Mouse (Mus musculus): ENCODE data around the gene Grik4. TPM values are rescaled to one million over a fixed set of nuclear protein-coding genes. Genes with fewer than 3 reads are reported as not detected.

Grik4 gene
- polyA plus RNA-seq, 1 experiment, result 0.36 TPM

DNA sequence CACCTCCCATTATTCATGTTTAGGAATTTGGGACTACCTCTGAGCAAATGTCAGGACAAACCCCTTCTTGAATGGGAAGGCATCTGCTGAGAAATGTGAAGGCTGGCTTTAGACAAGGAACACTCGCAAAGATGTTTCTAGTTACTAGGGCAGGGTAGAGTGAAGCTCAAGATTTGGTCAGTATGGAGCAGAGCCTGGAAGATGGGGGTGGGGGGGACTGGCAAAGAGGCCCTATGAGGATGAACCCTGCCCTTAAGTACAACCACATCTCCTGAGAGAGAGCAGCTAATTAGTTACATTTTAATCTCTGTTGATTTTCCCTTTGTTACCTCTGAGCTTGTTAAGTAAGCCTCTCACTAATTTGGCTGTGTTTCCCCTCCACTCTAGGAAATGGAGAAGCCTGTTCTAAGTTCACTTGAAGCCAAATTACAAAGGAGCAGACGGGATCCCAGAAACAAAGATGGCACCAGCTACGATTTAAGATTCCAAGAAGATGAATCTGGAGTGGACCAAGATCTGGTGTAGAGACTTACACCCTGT is 439.3 kb downstream of the Grik4 start:
- Histone ChIP-seq H3K4me3 (ENCODE audit: insufficient read depth, low read depth, low read length) (no peak overlapping the region), H3K4me1 (ENCODE audit: control insufficient read depth, insufficient read depth, insufficient read length, low read length) (no peaks in the 10 kb centered on the region), H3K27ac (replicated peaks; ENCODE audit: low read depth, low read length) (no peak overlapping the region)

- Histone ChIP-seq H3K4me1 (ENCODE audit: control insufficient read depth, insufficient read depth, insufficient read length, low read length) (no peaks in the 10 kb centered on the region), H3K27ac (replicated peaks; ENCODE audit: low read depth, low read length) (no peak overlapping the region), H3K4me3 (ENCODE audit: insufficient read depth, low read depth, low read length) (no peak overlapping the region)
These were observed 439.7 kb downstream of the Grik4 start for GRCm38 (mm10) chr9:42504559-42504958.

DNA sequence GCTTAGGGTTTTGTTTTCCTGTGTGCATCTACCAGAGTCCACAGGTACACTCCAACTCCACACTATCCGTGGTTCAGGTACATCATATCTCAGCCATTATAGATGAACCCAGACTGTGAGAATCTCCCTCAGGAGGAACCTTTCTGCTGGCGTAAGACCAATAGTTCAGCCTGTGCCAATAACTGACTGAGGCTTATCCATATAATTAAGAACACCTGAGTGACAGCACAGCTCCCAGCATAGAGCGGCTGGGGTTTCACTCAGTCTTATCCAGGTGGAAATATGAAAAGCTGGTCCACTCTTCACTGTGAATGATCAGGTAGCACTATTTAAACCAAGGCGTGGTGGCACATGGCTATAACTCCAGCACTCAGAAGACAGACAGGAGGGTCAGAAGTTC is 440.6 kb downstream of the Grik4 start:
- Histone ChIP-seq H3K27ac (replicated peaks; ENCODE audit: low read depth, low read length) (no peak overlapping the region), H3K4me3 (ENCODE audit: insufficient read depth, low read depth, low read length) (no peak overlapping the region), H3K4me1 (ENCODE audit: control insufficient read depth, insufficient read depth, insufficient read length, low read length) (no peaks in the 10 kb centered on the region)

DNA sequence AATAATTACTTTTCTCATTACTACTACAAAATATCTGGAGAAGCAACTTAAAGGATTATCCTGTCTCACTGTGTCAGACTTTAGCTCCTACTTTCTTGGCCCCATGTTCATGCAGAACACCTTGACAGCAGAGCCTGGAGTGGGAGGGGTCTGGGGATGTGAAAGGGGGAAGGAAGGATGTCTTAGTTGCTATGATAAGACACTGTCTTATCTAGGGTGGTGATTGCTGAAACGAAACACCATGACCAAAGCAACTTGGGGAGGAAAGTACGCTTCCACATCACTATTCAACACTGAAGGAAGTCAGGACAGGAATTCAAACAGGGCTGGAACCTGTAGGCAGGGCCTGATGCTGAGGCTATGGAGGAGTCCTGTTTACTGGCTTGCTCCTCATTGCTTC is 448.0 kb downstream of the Grik4 start:
- no peak overlapping the region for H3K4me3 ChIP-seq (ENCODE audit: insufficient read depth, low read depth, low read length)
- H3K27ac ChIP-seq (replicated peaks; ENCODE audit: low read depth, low read length), result no peak overlapping the region
- H3K4me1 ChIP-seq (ENCODE audit: control insufficient read depth, insufficient read depth, insufficient read length, low read length), result no peaks in the 10 kb centered on the region

- Histone ChIP-seq H3K4me3 (ENCODE audit: insufficient read depth, low read depth, low read length) (no peak overlapping the region), H3K4me1 (ENCODE audit: control insufficient read depth, insufficient read depth, insufficient read length, low read length) (no peaks in the 10 kb centered on the region)
These were observed 452.5 kb downstream of the Grik4 start for GRCm38 (mm10) chr9:42491780-42492179.

DNA sequence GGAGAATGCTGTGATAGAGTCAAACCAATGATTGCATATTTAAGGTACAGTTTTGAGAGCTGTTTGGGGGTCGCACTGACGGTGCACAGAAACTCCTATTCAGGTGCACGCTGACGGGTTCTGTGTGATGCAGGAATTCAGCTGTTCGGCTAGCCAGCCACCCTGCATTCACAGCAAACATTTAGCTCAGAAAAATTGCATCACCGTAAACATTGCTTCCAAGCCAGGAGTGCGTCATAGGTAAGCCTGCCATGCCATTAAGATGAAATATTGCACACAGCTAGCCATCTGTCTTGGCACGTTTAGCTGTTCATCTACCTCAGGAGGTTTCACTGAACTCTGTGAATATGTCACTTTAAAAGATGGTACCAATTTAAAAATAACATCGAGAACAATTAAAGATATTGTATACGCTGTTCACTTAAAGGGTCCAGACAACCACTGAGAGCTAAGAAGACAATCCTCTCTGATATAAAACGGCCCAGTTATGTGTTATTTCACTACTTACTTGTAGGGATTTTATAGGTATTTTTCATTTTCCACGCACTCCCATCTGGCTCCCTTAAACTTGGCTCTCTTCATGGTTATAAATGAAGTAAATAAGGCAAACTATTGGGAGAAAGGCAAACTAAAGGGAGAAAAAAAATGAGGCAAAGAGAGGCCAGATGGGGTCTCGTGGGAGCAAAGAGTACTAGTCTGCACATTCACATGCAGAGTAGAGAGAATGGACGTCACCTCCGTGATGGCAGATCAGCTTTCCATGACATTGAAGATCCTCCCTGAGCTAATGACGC is 453.5 kb downstream of the Grik4 start:
- H3K4me3 ChIP-seq (ENCODE audit: insufficient read depth, low read depth, low read length), result no peak overlapping the region
- H3K27ac ChIP-seq (replicated peaks; ENCODE audit: low read depth, low read length), result no peak overlapping the region
- no peaks in the 10 kb centered on the region for H3K4me1 ChIP-seq (ENCODE audit: control insufficient read depth, insufficient read depth, insufficient read length, low read length)

More at GRCm38 (mm10) chr9:42491780-42492179, 452.5 kb downstream of the Grik4 start:
- no peak overlapping the region for H3K27ac ChIP-seq (replicated peaks; ENCODE audit: low read depth, low read length)

DNA sequence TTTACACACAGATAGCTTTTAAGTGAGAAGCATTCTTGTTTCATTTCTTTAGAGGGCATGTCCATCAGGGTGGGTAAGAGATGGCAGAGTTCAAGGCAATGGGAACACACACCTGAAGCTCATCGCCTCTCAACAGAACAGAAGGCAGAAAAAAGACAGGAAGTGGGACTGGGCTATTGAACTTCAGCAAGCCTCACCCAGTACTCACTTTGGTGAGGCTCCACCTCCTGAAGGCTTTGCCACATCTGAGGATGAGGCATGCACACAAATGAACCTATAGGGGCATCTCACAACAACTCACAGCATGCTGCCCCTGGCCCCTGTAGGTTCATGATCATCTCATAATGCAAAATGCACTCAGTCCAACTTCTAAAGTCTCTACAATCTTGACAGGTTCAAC is 456.2 kb downstream of the Grik4 start:
- Histone ChIP-seq H3K27ac (replicated peaks; ENCODE audit: low read depth, low read length) (no peak overlapping the region), H3K4me3 (ENCODE audit: insufficient read depth, low read depth, low read length) (no peak overlapping the region)

GRCm38 (mm10) chr9:42486913-42487312 is 457.4 kb downstream of the Grik4 start:
- Histone ChIP-seq H3K4me1 (ENCODE audit: control insufficient read depth, insufficient read depth, insufficient read length, low read length) (no peaks in the 10 kb centered on the region), H3K4me3 (ENCODE audit: insufficient read depth, low read depth, low read length) (no peak overlapping the region)

More for the DNA sequence above, 456.2 kb downstream of the Grik4 start:
- no peaks in the 10 kb centered on the region for H3K4me1 ChIP-seq (ENCODE audit: control insufficient read depth, insufficient read depth, insufficient read length, low read length)

GRCm38 (mm10) chr9:42484667-42485066 is 459.6 kb downstream of the Grik4 start:
- H3K27ac ChIP-seq (replicated peaks; ENCODE audit: low read depth, low read length), result no peak overlapping the region
- H3K4me3 ChIP-seq (ENCODE audit: insufficient read depth, low read depth, low read length), result no peak overlapping the region

More at GRCm38 (mm10) chr9:42486913-42487312, 457.4 kb downstream of the Grik4 start:
- no peak overlapping the region for H3K27ac ChIP-seq (replicated peaks; ENCODE audit: low read depth, low read length)

DNA sequence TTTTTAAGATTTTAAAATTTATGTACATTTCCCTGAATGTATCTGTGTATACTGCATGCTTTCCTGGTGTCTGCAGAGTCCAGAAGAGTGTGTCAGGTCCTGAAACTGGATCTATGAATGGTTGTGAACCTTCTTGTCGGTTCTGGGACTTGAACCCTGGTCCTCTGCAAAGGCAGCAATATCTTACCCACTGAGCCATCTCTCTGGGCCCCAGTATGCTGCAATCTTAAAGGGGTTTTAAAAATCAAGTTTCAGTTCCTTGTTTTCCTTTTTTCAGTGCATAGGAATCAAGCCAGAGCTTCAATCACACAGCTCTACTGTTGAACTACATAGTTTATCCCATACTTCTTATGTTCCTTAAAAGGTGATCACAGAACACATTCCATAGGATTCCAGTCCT is 461.3 kb downstream of the Grik4 start:
- no peaks in the 10 kb centered on the region for H3K4me1 ChIP-seq (ENCODE audit: control insufficient read depth, insufficient read depth, insufficient read length, low read length)
- no peak overlapping the region for H3K27ac ChIP-seq (replicated peaks; ENCODE audit: low read depth, low read length)
- no peak overlapping the region for H3K4me3 ChIP-seq (ENCODE audit: insufficient read depth, low read depth, low read length)

More at GRCm38 (mm10) chr9:42484667-42485066, 459.6 kb downstream of the Grik4 start:
- H3K4me1 ChIP-seq (ENCODE audit: control insufficient read depth, insufficient read depth, insufficient read length, low read length), result no peaks in the 10 kb centered on the region

DNA sequence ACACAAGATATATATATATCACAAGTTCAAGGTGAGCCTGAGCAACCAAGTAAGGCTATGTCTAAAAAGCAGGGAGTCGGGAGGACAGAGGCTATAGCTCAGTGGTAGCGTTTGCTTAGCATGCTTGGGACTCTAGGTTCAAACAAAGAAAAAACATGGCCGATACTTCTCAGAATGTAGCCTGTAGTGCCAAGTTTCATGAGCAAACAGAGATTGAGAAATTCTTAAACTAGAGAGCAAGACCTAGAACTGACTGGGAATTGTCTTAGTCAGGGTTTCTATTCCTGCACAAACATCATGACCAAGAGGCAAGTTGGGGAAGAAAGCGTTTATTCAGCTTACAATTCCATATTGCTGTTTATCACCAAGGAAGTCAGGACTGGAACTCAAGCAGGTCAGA is 468.1 kb downstream of the Grik4 start:
- Histone ChIP-seq H3K4me3 (ENCODE audit: insufficient read depth, low read depth, low read length) (no peak overlapping the region), H3K4me1 (ENCODE audit: control insufficient read depth, insufficient read depth, insufficient read length, low read length) (no peaks in the 10 kb centered on the region), H3K27ac (replicated peaks; ENCODE audit: low read depth, low read length) (no peak overlapping the region)

DNA sequence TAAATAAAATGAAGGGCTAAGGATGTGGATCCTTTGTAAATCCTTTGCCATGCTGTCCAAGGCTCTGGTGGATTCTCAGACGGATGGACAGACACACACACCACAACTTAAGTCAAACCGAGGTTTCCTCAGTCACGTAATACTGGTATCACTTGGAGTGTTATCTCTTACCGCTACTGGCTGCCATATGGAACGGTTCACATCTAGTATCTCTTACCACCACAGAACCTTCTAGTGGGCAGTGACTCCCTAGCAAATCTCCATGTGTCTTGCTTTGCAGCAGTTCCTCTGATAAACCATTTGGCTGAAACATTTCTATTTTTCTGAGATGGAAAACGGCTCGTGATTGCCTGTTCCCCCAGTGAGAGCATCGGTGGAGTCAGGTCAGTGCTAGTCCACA is 470.0 kb downstream of the Grik4 start:
- no peak overlapping the region for H3K4me3 ChIP-seq (ENCODE audit: insufficient read depth, low read depth, low read length)
- H3K27ac ChIP-seq (replicated peaks; ENCODE audit: low read depth, low read length), result no peak overlapping the region
- H3K4me1 ChIP-seq (ENCODE audit: control insufficient read depth, insufficient read depth, insufficient read length, low read length), result peaks cover 4% of the 10 kb centered on the region; the same call in 1 of the 2 replicates

DNA sequence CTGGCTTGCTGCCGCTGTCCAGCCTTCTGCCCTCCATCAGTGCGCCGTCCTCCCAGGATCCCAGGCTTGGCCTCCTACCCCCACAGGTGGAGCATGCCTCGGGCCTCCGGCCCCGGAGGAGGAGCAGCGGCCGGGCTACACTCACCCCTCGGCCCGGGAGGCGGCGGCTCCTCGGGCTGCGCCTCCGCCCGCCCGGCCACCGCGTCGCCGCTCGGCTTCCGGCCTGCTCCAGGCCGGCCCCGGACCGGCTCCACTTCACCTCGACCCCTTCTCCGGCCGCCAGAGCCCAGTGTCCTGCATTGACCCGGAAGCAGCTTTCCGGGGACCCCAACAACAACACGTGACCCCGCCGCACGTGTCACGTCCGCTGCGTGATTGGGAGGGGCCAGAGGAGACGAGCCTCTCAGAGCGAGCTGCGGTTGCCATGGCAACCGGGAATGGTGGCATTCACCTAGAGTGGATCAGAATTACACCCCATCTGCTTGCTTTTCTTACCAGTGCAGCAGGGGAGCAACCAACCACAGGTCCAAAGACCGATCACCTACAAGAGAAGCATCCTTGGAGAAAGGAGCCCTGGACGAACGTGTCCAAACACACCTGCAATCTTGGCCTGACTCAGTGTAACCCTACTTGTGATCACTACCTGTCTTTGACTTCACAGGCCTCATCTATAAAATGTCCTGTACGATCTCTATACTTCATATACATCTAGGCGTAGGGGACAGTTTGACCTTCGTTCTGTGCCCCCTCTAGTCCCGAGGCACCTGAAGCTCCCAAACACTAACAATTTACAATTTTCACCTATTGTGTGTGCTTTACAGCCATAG is 472.2 kb downstream of the Grik4 start:
- H3K4me1 ChIP-seq (ENCODE audit: control insufficient read depth, insufficient read depth, insufficient read length, low read length), result peaks cover 4% of the 10 kb centered on the region; the same call in 1 of the 2 replicates
- peak overlapping the region; percentile 88 for H3K4me3 ChIP-seq (ENCODE audit: insufficient read depth, low read depth, low read length)
- peak overlapping the region; percentile 36 for H3K27ac ChIP-seq (replicated peaks; ENCODE audit: low read depth, low read length)

- Histone ChIP-seq H3K4me1 (ENCODE audit: control insufficient read depth, insufficient read depth, insufficient read length, low read length) (peaks cover 4% of the 10 kb centered on the region; the same call in 1 of the 2 replicates), H3K27ac (replicated peaks; ENCODE audit: low read depth, low read length) (peak overlapping the region; percentile 36; the same call in 1 of the 2 replicates), H3K4me3 (ENCODE audit: insufficient read depth, low read depth, low read length) (peak overlapping the region; percentile 88)
These were observed 473.1 kb downstream of the Grik4 start for GRCm38 (mm10) chr9:42471214-42471613.

GRCm38 (mm10) chr9:42469323-42469722 is 475.0 kb downstream of the Grik4 start:
- Histone ChIP-seq H3K4me3 (ENCODE audit: insufficient read depth, low read depth, low read length) (no peak overlapping the region), H3K27ac (replicated peaks; ENCODE audit: low read depth, low read length) (no peak overlapping the region), H3K4me1 (ENCODE audit: control insufficient read depth, insufficient read depth, insufficient read length, low read length) (peaks cover 6% of the 10 kb centered on the region)

All from brown adipose tissue, adult 24 weeks (tissue).